Mouse (Mus musculus): Measurements from ENCODE around the gene Strada. TPM values are rescaled to one million over a fixed set of nuclear protein-coding genes. Genes with fewer than 3 reads are reported as not detected.

Gene Strada
- polyA plus RNA-seq, 1 experiment from 2014 or later: 24.3 TPM

DNA sequence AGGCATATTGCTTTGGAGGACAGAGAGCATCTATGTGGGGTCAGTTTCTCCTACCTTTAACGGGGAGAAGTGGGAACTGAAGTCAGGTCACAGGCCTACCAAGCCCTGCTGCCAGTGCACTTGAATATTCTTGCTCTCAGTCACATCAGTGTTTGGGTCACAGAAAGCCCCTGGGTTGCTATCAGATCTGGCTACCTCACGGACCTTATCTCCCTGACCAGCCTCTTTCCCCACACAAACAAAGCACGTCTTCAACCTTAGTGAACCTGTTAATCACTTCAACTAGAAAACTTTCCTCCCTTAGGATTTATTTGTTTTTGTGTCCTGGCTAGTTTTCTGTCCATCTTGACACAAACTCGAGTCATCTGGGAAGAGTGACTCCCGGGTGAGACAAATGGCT, 25.6 kb downstream of the Strada start:
- Histone ChIP-seq H3K9me3 (ENCODE audit: control insufficient read depth, low read length) (no peaks in the 10 kb centered on the region), H3K36me3 (ENCODE audit: control insufficient read depth, insufficient read depth, low read length) (no peaks in the 10 kb centered on the region; the same call in 1 of the 2 replicates), H3K4me1 (replicated peaks; ENCODE audit: control insufficient read depth, insufficient read depth, low read length) (peaks cover 20% of the 10 kb centered on the region), H3K9ac (ENCODE audit: low read depth, low read length) (no peak overlapping the region), H3K27ac (ENCODE audit: low read depth, low read length) (no peak overlapping the region), H3K4me2 (no peak overlapping the region), H3K27me3 (replicated peaks; ENCODE audit: control insufficient read depth, insufficient read depth, low read length) (no peaks in the 10 kb centered on the region), H3K4me3 (ENCODE audit: low read depth, low read length) (no peak overlapping the region)
- WGBS: 59% methylated on average over 5 of the region's 5 CpGs
- ATAC-seq (replicated peaks; ENCODE audit: low FRiP score): no peak
- no peak for DNase-seq (ENCODE audit: low spot score)

DNA sequence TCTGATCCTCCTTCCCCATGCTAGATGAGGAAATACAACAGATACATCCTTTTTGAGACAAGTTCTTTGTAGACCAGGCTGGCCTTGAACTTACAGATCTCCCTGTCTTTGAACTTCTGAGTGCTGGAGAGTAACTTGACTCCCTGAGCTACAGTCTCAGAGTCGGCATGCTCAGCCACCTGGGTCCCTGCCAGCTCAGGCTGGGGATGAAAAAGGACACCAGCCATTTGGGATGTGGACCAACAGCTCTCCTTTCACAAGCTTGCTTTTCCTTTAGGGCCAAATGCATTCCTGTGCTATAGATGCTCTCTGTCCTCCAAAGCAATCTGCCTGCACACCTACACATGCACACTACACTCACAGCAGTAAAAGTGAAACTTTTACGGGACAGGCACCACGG, 26.9 kb downstream of the Strada start:
- ATAC-seq (replicated peaks; ENCODE audit: low FRiP score) (no peak), DNase-seq (ENCODE audit: low spot score) (no peak)
- H3K4me3 ChIP-seq (ENCODE audit: low read depth, low read length): no peak overlapping the region
- H3K9ac ChIP-seq (ENCODE audit: low read depth, low read length): no peak overlapping the region
- H3K4me1 ChIP-seq (replicated peaks; ENCODE audit: control insufficient read depth, insufficient read depth, low read length): peaks cover 20% of the 10 kb centered on the region
- no peak overlapping the region for H3K27ac ChIP-seq (ENCODE audit: low read depth, low read length)
- no peaks in the 10 kb centered on the region for H3K27me3 ChIP-seq (replicated peaks; ENCODE audit: control insufficient read depth, insufficient read depth, low read length)
- H3K4me2 ChIP-seq: no peak overlapping the region
- H3K9me3 ChIP-seq (ENCODE audit: control insufficient read depth, low read length): no peaks in the 10 kb centered on the region
- WGBS: 65% methylated on average over 3 of the region's 3 CpGs
- H3K36me3 ChIP-seq (ENCODE audit: control insufficient read depth, insufficient read depth, low read length): no peaks in the 10 kb centered on the region; the same call in 1 of the 2 replicates

DNA sequence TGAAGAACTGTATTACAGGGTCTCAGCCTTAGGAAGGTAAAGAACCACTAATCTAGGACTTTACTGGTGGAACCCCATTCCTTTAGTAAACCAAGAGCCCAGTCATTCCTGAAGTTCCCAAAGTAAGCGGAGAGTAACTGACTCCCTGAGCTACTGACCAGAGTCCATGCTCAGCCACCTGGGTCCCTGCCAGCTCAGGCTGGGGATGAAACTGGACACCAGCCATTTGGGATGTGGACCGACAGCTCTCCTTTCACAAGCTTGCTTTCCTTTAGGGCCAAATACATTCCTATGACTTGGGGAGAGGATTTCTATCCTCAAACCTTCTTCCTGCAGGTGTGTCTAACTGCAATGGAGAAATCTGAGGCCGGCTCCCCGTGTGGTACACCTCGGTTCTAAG, 27.6 kb downstream of the Strada start:
- H3K4me2 ChIP-seq: no peak overlapping the region
- H3K4me1 ChIP-seq (replicated peaks; ENCODE audit: control insufficient read depth, insufficient read depth, low read length): peaks cover 17% of the 10 kb centered on the region
- no peak overlapping the region for H3K9ac ChIP-seq (ENCODE audit: low read depth, low read length)
- ATAC-seq (replicated peaks; ENCODE audit: low FRiP score) (no peak), DNase-seq (ENCODE audit: low spot score) (no peak)
- no peaks in the 10 kb centered on the region for H3K9me3 ChIP-seq (ENCODE audit: control insufficient read depth, low read length)
- WGBS: 76% methylated on average over 5 of the region's 5 CpGs
- no peak overlapping the region for H3K4me3 ChIP-seq (ENCODE audit: low read depth, low read length)
- H3K36me3 ChIP-seq (ENCODE audit: control insufficient read depth, insufficient read depth, low read length): no peaks in the 10 kb centered on the region; the same call in 1 of the 2 replicates
- H3K27ac ChIP-seq (ENCODE audit: low read depth, low read length): no peak overlapping the region
- H3K27me3 ChIP-seq (replicated peaks; ENCODE audit: control insufficient read depth, insufficient read depth, low read length): no peaks in the 10 kb centered on the region

DNA sequence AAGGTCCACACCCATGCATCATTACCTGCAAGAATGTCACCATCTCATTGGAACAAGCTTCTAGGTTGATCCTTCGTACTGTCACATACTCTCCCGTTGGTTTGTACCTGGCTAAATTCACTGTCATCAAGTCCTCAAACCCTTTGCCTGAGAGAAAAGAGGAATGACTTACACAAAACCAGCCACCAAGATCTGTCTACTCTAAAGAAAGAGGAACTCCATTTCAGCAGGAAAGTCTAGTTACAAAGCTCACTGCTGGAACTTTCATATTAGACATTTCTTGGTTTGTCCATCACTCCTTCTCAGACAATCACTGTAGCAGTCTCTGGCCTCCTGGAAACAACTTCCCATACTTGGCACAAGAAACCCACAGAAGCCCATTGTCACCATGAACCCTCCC, 28.7 kb downstream of the Strada start:
- H3K9me3 ChIP-seq (ENCODE audit: control insufficient read depth, low read length): no peaks in the 10 kb centered on the region
- no peak overlapping the region for H3K9ac ChIP-seq (ENCODE audit: low read depth, low read length)
- no peak overlapping the region for H3K4me2 ChIP-seq
- DNase-seq (ENCODE audit: low spot score) (no peak), ATAC-seq (replicated peaks; ENCODE audit: low FRiP score) (no peak)
- no peak overlapping the region for H3K4me3 ChIP-seq (ENCODE audit: low read depth, low read length)
- no peaks in the 10 kb centered on the region for H3K27me3 ChIP-seq (replicated peaks; ENCODE audit: control insufficient read depth, insufficient read depth, low read length)
- peaks cover 10% of the 10 kb centered on the region for H3K4me1 ChIP-seq (replicated peaks; ENCODE audit: control insufficient read depth, insufficient read depth, low read length)
- no peaks in the 10 kb centered on the region; the same call in 1 of the 2 replicates for H3K36me3 ChIP-seq (ENCODE audit: control insufficient read depth, insufficient read depth, low read length)
- H3K27ac ChIP-seq (ENCODE audit: low read depth, low read length): no peak overlapping the region
- WGBS: 76% methylated on average over 2 of the region's 2 CpGs

DNA sequence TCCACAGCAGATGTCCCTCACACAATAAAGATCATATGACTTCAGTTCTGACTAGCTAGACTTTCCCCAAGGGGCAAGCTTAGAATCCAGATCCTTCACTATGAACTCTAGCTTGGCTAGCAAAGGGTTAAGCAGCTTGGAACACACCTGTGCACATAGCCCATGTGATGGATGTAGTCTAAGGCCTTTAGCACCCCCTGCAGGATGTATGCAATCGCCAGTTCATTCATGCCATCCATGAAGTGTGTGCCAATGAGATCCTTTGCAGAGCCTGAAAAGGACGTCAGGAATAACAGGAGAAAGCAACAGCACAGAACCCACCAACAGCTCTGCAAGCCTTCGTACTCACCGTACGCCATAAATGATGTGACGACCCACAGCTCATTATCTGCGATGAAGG, 31.2 kb downstream of the Strada start:
- H3K4me2 ChIP-seq: no peak overlapping the region
- DNase-seq (ENCODE audit: low spot score): no peak
- H3K4me3 ChIP-seq (ENCODE audit: low read depth, low read length): no peak overlapping the region
- no peaks in the 10 kb centered on the region; the same call in 1 of the 2 replicates for H3K36me3 ChIP-seq (ENCODE audit: control insufficient read depth, insufficient read depth, low read length)
- H3K4me1 ChIP-seq (replicated peaks; ENCODE audit: control insufficient read depth, insufficient read depth, low read length): no peaks in the 10 kb centered on the region
- ATAC-seq (replicated peaks; ENCODE audit: low FRiP score): no peak
- no peaks in the 10 kb centered on the region for H3K9me3 ChIP-seq (ENCODE audit: control insufficient read depth, low read length)
- no peak overlapping the region for H3K27ac ChIP-seq (ENCODE audit: low read depth, low read length)
- no peak overlapping the region for H3K9ac ChIP-seq (ENCODE audit: low read depth, low read length)
- H3K27me3 ChIP-seq (replicated peaks; ENCODE audit: control insufficient read depth, insufficient read depth, low read length): no peaks in the 10 kb centered on the region
- 79% methylated on average over 7 of the region's 7 CpGs for WGBS

DNA sequence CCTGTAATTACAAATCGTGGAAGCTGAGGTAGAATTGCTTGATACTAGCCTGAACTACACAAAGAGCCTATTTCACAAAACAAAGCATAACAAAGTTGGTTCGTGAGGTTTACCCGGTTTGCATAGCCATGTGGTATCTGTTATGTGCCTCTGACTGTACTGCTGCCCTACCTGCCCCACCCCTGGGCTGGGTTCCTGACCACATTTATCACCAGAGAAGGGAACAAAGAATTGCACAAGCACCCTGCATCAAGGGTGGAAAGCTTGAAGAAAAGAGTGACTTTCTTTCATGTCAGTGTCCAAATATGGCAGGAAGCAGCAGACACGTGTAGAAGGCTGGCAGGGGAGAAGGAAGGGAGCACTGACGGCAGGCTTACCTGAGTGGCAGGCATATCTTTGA, 34.5 kb downstream of the Strada start:
- DNase-seq (ENCODE audit: low spot score) (no peak), ATAC-seq (replicated peaks; ENCODE audit: low FRiP score) (no peak)
- Histone ChIP-seq H3K4me2 (no peak overlapping the region), H3K9ac (ENCODE audit: low read depth, low read length) (no peak overlapping the region), H3K27me3 (replicated peaks; ENCODE audit: control insufficient read depth, insufficient read depth, low read length) (no peaks in the 10 kb centered on the region), H3K9me3 (ENCODE audit: control insufficient read depth, low read length) (no peaks in the 10 kb centered on the region), H3K27ac (ENCODE audit: low read depth, low read length) (no peak overlapping the region), H3K4me1 (replicated peaks; ENCODE audit: control insufficient read depth, insufficient read depth, low read length) (no peaks in the 10 kb centered on the region; the same call in 1 of the 2 replicates), H3K36me3 (ENCODE audit: control insufficient read depth, insufficient read depth, low read length) (peaks cover 3% of the 10 kb centered on the region; the same call in 1 of the 2 replicates), H3K4me3 (ENCODE audit: low read depth, low read length) (no peak overlapping the region)
- 71% methylated on average over 5 of the region's 5 CpGs for WGBS

DNA sequence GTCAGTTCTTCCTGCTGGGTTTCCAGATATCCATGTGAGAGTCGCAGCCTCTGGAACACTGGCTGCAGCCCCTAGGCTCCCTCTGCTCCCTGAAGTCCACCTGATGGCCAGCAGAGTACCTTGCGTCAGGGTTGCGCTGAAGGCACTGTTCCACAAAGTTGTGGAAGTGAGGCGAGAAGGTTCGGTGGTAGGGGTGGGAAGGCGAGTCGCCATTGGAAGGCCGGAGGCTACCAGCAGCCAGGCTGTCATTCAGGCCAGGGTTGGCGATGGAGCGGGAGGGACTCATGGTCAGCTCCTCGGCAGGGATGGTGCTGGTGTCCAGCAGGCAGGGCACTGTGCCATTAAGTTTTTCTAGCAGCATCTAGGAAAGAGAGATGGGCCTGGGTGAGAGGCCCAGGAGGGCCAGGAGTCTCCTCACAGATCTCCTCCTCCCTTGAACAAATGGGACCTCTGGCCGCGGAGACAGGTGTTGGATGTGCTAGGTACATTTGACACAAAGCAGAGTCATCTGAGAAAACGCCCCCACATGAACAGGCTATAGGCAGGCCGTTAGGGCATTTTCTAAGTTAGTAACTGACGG, 37.3 kb downstream of the Strada start:
- ATAC-seq (replicated peaks; ENCODE audit: low FRiP score) (no peak), DNase-seq (ENCODE audit: low spot score) (no peak)
- Histone ChIP-seq H3K36me3 (ENCODE audit: control insufficient read depth, insufficient read depth, low read length) (peaks cover 3% of the 10 kb centered on the region; the same call in 1 of the 2 replicates), H3K4me1 (replicated peaks; ENCODE audit: control insufficient read depth, insufficient read depth, low read length) (peaks cover 5% of the 10 kb centered on the region), H3K27ac (ENCODE audit: low read depth, low read length) (peak overlapping the region; percentile 38; the same call in 1 of the 2 replicates), H3K4me3 (ENCODE audit: low read depth, low read length) (no peak overlapping the region), H3K9ac (ENCODE audit: low read depth, low read length) (no peak overlapping the region), H3K27me3 (replicated peaks; ENCODE audit: control insufficient read depth, insufficient read depth, low read length) (no peaks in the 10 kb centered on the region), H3K9me3 (ENCODE audit: control insufficient read depth, low read length) (no peaks in the 10 kb centered on the region), H3K4me2 (no peak overlapping the region; the same call in 1 of the 2 replicates)
- 83% methylated on average over 16 of the region's 16 CpGs for WGBS

DNA sequence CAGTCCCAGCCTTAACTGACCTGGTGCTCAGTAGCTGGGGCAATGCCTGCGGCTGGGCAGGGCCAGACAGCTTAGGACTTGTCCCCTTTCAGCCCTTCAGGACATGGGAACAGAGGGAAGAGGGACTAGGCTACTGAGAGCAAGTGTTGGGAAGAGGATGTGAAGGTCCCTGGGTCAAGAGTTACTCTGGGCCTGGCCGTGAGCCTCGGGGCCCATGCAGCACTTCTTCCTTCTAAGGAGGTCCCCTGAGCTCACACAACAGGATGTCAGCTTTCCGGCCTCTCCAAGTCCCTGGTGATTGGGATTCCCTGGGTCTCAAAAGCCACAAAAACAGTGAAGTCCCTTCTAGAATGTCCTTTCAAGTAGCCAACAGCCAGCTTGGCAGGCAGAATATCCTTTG, 38.4 kb downstream of the Strada start:
- no peak for ATAC-seq (replicated peaks; ENCODE audit: low FRiP score)
- peak overlapping the region; percentile 38 for H3K27ac ChIP-seq (ENCODE audit: low read depth, low read length)
- no peak overlapping the region; the same call in 1 of the 2 replicates for H3K9ac ChIP-seq (ENCODE audit: low read depth, low read length)
- WGBS: 66% methylated on average over 4 of the region's 4 CpGs
- H3K27me3 ChIP-seq (replicated peaks; ENCODE audit: control insufficient read depth, insufficient read depth, low read length): no peaks in the 10 kb centered on the region
- H3K4me3 ChIP-seq (ENCODE audit: low read depth, low read length): no peak overlapping the region
- H3K36me3 ChIP-seq (ENCODE audit: control insufficient read depth, insufficient read depth, low read length): peaks cover 3% of the 10 kb centered on the region; the same call in 1 of the 2 replicates
- H3K4me2 ChIP-seq: no peak overlapping the region
- H3K4me1 ChIP-seq (replicated peaks; ENCODE audit: control insufficient read depth, insufficient read depth, low read length): peaks cover 15% of the 10 kb centered on the region
- H3K9me3 ChIP-seq (ENCODE audit: control insufficient read depth, low read length): no peaks in the 10 kb centered on the region
- DNase-seq (ENCODE audit: low spot score): no peak

DNA sequence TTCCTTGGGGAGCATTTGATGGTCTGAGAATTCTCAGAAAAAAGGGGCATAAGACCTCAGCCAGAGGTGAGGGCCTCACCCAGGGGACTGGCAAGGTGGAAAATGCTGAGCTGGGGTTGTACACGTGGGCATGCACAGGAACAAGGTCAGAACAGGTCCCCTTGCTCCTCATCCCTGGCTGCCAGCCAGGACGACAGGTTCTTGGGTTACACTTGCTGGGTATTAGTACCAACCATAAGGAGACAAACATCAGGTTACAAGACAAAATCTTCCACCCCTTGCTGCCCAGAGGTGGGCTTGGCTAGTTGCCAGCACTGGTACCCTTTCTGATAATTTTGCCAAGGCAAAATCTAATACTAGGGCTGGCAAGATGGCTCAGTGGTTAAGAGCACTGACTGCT, 39.7 kb downstream of the Strada start:
- ATAC-seq (replicated peaks; ENCODE audit: low FRiP score): no peak
- Histone ChIP-seq H3K27me3 (replicated peaks; ENCODE audit: control insufficient read depth, insufficient read depth, low read length) (no peaks in the 10 kb centered on the region), H3K9ac (ENCODE audit: low read depth, low read length) (no peak overlapping the region), H3K4me3 (ENCODE audit: low read depth, low read length) (no peak overlapping the region), H3K4me2 (no peak overlapping the region), H3K9me3 (ENCODE audit: control insufficient read depth, low read length) (no peaks in the 10 kb centered on the region), H3K36me3 (ENCODE audit: control insufficient read depth, insufficient read depth, low read length) (peaks cover 10% of the 10 kb centered on the region), H3K4me1 (replicated peaks; ENCODE audit: control insufficient read depth, insufficient read depth, low read length) (peaks cover 21% of the 10 kb centered on the region), H3K27ac (ENCODE audit: low read depth, low read length) (no peak overlapping the region)
- WGBS: 86% methylated on average over 2 of the region's 2 CpGs
- DNase-seq (ENCODE audit: low spot score): no peak

Data from liver, embryonic 11.5 days (tissue).